Mouse (Mus musculus) R1 (cell line): ENCODE results near the gene Fpr2.
"Not testable (repeated sequence)": the region's sequence is repeated elsewhere in the genome, so short reads cannot be mapped to it uniquely, and the experiment has no call there.

Source experiments
- DNase-seq: peaks from one replicate; pipeline ENCODE4 v3.0.0-alpha.2; 2018; ENCODE audit warnings: low read depth, low spot score

The Fpr2 gene

GRCm38 (mm10) chr17:17887774-17888248 lies at the start of gene Fpr2, which contains the start of gene Fpr3:
TSS of gene Fpr2 (plus strand) at chr17:17887824.
TSS of gene Fpr3 (plus strand) at chr17:17887852.
- no peak for DNase-seq

DNA sequence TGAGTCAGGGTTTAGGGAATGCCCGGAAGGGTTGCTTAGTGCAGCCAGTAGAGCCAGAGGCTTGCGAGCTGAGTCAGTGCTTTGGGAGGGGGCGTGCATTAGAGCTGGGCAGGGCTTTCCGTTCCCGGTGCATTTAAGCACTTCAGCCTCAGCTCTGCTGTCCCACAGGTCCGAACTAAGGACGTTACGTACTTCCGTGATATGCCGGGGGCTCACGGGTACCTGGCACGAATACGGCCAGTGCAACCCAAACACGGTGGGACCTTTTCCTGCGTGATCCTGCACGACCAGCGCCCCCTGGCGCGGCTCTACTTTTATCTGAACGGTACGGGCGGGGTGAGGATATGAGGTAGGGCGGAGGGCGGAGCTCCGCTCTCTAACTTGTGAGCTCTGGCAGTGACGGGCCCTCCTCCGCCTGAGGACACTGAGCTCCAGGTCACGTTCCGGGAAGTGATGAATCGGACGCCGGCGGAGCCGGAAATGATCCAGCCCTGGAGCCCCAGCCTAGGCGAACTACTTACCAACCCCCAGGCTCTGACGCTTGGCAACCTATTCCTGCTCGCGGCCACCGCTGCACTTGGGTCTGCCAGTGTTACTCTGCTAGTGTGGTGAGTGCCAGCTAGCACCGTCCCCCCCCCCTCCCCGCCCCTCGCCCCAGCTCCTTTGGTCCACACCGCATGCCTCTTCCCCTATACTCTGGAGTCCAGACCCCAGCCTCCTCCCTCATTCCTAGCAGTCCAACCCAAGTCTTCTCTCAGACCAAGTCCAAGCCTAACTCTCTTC lies 49.5 kb upstream of the Fpr2 start:
- DNase-seq, result peak; percentile 97

DNA sequence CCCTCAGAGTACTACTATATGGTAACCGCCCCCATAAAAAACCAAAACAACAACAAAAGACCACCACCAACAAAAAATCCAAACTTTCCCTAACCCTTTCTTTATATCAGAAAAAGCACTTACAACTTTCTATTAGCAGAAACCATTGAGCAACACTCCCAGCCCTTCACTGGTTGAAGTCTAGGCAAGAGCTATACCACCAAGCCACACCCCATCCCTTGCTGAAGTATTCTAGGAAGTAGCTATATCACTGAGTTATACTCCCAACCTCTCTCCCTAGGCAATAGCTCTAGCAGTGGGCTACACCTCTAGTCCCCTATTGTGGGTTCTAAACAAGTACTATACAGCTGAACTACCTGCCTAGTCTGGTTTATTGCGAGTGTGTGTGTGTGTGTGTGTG lies 48.3 kb upstream of the Fpr2 start:
- no peak for DNase-seq

DNA sequence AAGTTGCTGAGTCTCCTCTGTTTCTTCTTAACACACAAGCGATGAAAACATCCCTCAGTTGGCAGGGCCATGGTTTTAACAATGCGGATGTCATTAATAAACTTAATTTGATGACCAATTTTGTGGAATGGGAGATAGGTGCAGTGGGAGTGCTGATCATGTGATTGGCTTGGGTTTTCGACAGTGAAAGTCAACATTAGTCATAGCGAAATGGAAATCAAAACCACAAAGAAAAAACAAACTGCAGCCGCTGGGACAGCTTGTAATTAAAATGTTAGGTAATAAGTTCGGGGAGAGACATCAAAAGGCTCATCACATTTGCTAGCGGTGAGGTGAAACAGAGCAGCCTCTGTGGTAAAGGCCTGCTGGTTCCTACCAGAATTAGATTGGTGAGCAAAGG lies 46.8 kb upstream of the Fpr2 start:
- no peak for DNase-seq

DNA sequence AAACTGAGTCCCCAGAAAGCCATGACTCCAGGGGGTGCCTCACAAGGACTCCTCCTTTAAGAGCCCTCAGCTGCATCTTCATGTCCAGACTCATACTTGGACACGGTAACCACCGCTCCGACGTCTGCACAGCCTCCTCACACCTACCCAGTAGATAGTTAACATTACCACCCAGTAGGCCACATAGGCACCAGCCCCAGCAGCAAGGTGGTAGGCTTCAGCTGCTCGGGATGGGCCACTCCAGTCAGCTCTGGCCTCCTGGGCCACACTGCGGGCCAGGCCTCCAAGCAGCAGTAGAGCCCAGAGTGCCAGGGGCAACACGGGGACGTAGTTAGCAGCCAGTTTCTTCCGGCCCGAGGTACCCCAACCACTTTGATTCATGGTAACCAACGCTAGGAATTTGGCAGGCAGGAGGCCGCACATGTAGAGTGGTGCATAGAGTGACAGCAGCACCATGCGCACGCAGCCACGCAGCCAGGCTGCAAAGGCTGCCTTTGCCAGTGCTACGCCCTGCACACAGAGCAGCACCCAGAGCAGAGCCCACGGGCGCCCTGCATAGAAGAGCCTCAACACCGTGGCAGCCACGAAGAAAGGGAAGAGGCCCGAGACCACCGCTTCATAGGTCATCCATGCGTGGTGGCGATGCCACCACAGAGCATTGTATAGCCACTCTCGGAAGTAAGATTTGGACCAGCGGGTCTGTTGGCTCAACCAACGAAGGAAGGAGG lies 43.9 kb upstream of the Fpr2 start:
- DNase-seq, result peak; percentile 33

DNA sequence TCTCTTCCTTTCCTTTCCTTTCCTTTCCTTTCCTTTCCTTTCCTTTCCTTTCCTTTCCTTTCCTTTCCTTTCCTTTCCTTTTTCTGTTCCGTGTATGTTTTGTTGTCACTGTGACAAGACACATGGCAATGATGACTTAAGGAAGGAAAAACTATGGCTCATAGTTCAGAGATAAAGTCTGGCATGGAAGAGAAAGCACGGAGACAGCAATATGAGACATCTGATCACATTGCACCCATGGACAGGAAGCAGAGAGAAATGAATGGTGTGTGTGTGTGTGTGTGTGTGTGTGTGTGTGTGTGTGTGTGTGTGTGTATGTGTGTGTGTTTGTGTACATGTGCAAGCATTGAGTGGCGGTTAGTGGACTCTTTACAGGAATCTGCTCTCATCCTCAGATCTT lies 43.0 kb upstream of the Fpr2 start:
- DNase-seq, result not testable (repeated sequence)

DNA sequence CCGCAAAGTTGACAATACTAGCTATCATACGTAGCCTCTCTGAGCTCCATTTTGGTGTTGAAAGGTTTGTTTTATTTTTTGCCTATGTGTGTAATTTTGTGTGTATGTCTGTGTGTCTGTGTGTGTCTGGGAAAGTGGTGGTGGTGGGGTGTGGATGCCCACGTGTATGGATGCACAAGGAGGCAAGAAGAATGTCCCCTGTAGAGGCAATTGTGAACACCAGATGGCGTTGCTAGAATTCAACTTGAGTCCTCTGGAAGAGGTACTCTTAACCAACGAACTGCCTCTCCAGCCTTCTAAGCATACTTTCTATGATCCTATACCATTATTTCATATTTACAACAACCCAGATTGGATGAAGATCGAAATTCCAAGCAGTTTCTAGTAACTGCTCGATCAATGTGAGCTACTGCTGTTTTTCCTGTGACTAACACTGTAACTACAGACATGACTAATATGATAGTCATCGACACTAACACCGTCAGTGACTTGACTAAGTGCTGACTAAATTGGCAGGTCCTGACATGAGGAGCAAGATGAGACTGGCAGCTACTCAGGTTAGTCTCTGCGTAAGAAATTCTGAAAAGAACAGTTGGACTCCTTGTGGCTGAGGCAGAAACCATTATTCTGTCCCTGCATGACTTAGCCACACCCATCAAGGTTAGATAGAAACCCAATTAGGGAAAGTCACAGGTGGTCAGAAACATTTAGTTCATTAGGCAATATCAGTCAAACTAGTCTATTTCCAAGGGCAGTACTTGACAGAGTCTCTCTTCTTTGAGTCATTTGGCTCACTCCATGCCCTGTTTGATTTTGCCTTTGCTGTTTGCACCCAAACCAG lies 42.2 kb upstream of the Fpr2 start:
- peak; percentile 58 for DNase-seq

DNA sequence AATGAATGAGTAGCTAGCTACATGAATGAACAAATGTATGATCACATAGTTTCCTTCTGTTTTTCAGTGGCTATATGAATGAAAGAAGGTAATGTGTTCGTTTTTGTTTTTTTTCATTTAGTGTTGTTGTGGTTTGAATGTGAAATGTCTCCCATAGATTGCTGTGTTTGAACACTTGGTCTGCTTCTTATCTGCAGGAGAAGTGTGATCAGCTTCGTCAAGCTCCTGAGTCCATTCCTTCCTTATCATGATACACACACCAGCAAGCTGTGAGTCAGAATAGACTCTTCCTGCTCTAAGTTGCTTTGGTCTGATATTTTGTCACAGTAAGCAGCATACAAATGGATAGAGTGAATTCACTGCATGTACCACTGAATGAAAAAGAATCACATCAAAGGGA lies 38.6 kb upstream of the Fpr2 start:
- DNase-seq, result no peak

GRCm38 (mm10) chr17:17849906-17850712 lies 37.5 kb upstream of the Fpr2 start:
- peak; percentile 39 for DNase-seq

DNA sequence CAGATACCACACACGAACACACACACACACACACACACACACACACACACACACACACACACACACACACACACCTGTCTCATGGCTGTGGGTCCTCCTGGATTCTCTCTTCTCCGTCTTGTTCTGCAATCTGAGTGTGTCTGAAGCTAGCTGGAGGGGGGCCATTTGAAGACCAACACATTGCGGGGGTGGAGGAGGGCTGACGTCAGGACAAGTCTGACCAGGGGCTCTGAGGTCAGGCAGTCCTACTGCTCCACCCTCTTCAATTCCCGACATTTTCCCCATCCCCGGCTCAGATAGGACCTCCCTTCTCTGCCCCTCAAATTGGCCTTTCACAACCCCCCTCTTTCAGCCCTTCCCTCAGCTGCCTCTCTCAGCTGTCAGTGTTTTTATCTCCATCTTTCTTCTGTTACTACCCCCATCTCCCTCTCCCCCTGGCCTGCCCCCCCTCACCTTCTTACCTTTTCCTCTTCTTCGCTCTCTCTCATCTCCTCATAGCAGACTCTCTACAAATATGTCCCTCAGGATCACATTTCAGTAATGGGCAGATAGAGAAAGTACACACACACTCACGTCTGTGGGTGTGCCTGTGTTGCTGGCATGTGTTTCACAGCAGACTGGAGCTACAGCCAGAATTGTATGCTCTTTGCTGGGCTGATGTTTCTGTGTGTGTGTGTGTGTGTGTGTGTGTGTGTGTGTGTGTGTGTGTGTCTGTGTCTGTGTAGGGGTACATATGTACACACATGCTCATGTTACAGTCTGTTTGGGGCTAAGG lies 32.4 kb upstream of the Fpr2 start, which contains the start of gene Has1:
Gene Has1 (minus strand): TSS at position 142 of the 775 bp plus-strand sequence.
- no peak for DNase-seq

DNA sequence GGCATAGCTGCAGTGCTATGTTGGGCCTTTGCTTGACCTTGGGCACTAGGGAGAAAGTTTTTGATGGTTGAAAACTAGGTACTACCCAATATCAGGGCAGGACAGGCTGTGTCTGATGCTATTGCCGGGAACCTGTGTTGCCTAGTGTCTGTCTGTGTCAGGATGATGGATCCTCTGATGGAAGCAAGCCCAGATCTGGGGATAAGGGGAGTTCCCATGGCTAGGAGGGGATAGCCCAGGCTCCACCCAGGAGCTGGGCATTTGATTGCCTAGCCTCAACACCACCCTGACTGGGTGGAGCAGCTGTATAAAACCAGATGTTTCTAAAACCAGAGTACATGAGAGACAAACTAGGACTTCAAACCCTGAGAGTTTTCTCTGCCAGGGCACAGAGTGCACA lies 31.0 kb upstream of the Fpr2 start:
- DNase-seq, result no peak

- no peak for DNase-seq
Measured at GRCm38 (mm10) chr17:17857446-17857845, 30.2 kb upstream of the Fpr2 start.

DNA sequence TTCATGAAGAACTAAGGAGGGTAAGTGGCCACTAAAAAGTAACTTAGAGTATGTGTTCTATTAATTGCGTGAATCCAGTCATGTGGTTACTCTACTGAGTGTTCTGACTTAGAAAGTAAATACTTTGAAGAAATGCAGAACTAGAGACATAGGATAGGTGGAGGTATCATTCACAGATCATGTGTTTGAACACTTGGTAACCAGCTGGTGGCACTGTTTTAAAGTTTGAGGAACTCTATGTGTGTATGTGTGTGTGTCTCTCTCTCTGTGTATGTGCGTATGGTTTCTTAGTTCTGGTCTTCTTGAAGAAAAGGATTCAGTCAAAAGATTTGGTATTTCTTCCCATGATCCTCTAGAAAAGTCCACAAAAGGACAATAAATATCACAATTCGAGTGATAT lies 27.5 kb upstream of the Fpr2 start:
- DNase-seq, result no peak

DNA sequence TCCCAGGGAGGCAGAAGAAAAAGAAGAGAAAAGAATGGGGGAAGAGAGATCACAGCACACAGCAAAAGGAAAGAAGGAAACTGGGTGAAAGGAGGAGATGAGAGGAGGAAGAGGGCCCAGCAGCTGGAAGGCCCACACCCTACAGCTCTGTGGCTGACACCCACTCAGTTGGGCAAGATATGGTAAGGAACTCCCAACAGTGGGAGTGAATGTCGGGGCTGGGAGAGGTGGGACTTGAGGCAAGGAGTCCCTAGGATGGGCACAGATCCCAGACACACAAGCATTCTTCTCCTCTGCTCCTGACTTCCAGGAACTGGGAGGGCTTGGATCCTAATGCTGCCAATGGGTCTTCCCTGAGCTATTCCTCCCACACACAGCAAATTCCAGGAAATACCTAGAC lies 25.3 kb upstream of the Fpr2 start:
- no peak for DNase-seq

DNA sequence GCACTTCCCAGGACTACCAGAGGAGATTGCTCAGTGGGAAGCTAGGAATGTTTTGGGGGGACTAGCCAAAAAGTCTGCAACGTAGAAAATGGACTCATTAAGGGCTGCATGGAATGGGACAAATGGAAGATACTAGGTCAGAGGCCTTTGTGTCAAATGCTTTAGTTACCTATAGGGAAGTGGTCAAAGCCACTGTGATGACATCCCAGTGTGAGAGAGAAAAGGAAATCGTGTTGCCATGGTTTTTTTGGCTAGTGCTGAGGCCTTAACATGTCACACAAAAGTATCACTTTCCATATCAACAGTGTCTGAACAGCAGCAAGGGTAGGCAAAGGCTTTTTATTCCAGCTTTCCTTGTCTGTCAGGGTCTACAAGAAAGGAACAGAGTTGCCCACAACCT lies 22.5 kb upstream of the Fpr2 start:
- no peak for DNase-seq

- no peak for DNase-seq
Measured at GRCm38 (mm10) chr17:17866801-17867469, 20.7 kb upstream of the Fpr2 start.

GRCm38 (mm10) chr17:17870892-17871550 lies 16.6 kb upstream of the Fpr2 start:
- no peak for DNase-seq

- no peak for DNase-seq
Measured at GRCm38 (mm10) chr17:17871697-17872096, 15.9 kb upstream of the Fpr2 start.

GRCm38 (mm10) chr17:17879347-17879746 lies 8.3 kb upstream of the Fpr2 start:
- no peak for DNase-seq
